Mouse (Mus musculus) heart, adult 8-10 months (tissue): ENCODE measurements around the gene Tomm20. TPM values are rescaled to one million over a fixed set of nuclear protein-coding genes. Genes with fewer than 3 reads are reported as not detected.
"Not testable (repeated sequence)": the region's sequence is repeated elsewhere in the genome, so short reads cannot be mapped to it uniquely, and the experiment has no call there.

ENCODE experiments used
- DNase-seq: peaks from one replicate; pipeline ENCODE4 v3.0.0; 2022; ENCODE audit warnings: low spot score
- total RNA-seq, 4 experiments: library from RNA; stranded (reverse); gene quantifications; 2 replicates each; pipeline ENCODE4 v1.2.4; 2022

Gene Tomm20
- total RNA-seq, 4 experiments from 2014 or later, result 82.0 to 104 (median 91.0) TPM

GRCm38 (mm10) chr8:126884202-126884926, 61.3 kb downstream of the Tomm20 start:
- DNase-seq, result peak; percentile 85

DNA sequence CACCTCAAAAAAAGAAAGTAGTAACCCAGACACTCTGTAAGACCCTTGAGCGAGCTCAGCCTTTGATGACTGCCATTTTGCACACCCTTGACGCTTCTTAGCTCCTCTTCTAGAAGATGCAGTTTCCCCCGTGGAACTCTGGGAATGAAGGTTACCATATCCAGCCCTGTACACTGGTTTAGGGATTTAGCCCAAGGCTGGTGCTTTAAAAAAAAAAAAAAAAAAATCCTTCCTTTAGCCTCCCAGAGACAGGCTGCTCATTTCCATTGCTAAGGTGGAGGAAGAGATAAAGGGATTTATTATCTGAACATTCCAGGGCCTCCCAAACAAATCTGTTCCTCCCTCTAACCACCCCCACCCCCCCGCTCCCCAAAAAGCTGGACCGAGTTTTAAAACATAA, 61.9 kb downstream of the Tomm20 start:
- DNase-seq, result no peak

GRCm38 (mm10) chr8:126882586-126882985, 63.1 kb downstream of the Tomm20 start:
- DNase-seq, result not testable (repeated sequence)

GRCm38 (mm10) chr8:126881641-126882140, 64.0 kb downstream of the Tomm20 start:
- no peak for DNase-seq

Other genes with a start within 250 kb of the Tomm20 start
- 1 to 10 TPM; 2.7 to 4.1 (median 3.2) TPM for gene Rbm34, start 25.2 kb upstream of the Tomm20 start, total RNA-seq
- 10 to 100 TPM; 30.2 to 32.1 (median 30.9) TPM for gene Pard3, start 118.0 kb upstream of the Tomm20 start, total RNA-seq